Mouse (Mus musculus) kidney, embryonic 15.5 days (tissue): ENCODE results near the gene Smad1. TPM values are rescaled to one million over a fixed set of nuclear protein-coding genes. Genes with fewer than 3 reads are reported as not detected.
A peak's percentile ranks its signal among the peaks of the same experiment; 100 is the strongest.
"Not testable (repeated sequence)": the region's sequence is repeated elsewhere in the genome, so short reads cannot be mapped to it uniquely, and the experiment has no call there.

Experiments used
- ATAC-seq: fragments of 200-750 bp; cut with Nextera tagmentation; replicated peaks from 2 replicates; pipeline ENCODE4 v1.8.0; 2017; ENCODE audit warnings: moderate TSS enrichment; ENCODE audit not compliant: low FRiP score
- H3K27ac ChIP-seq: fragments of 300-500 bp; sonication (generic); 2 replicates; pipeline ENCODE4 v1.5.1; 2015; ENCODE audit warnings: mild to moderate bottlenecking, inconsistent platforms
- H3K27me3 ChIP-seq: fragments of 300-500 bp; sonication (generic); 2 replicates; pipeline ENCODE4 v1.6.1; 2015; ENCODE audit warnings: inconsistent platforms
- H3K36me3 ChIP-seq: fragments of 300-500 bp; sonication (generic); 2 replicates; pipeline ENCODE4 v1.6.1; 2015; ENCODE audit warnings: inconsistent platforms
- H3K4me1 ChIP-seq: fragments of 300-500 bp; sonication (generic); 2 replicates; pipeline ENCODE4 v1.6.1; 2015; ENCODE audit warnings: inconsistent platforms
- H3K4me2 ChIP-seq: fragments of 300-500 bp; sonication (generic); 2 replicates; pipeline ENCODE4 v1.6.1; 2015; ENCODE audit warnings: moderate library complexity, mild to moderate bottlenecking, inconsistent platforms
- H3K4me3 ChIP-seq: fragments of 300-500 bp; sonication (generic); replicated peaks from 2 replicates; pipeline ENCODE4 v1.5.1; 2015; ENCODE audit warnings: mild to moderate bottlenecking, inconsistent platforms
- H3K9ac ChIP-seq: fragments of 300-500 bp; sonication (generic); 2 replicates; pipeline ENCODE4 v1.6.1; 2015; ENCODE audit warnings: mild to moderate bottlenecking, inconsistent platforms
- H3K9me3 ChIP-seq: fragments of 300-500 bp; sonication (generic); replicated peaks from 2 replicates; pipeline ENCODE4 v1.6.1; 2016; ENCODE audit warnings: inconsistent platforms
- WGBS: fragments of 180-500 bp; shearing (Covaris S2); methylation state at CpG from one replicate; pipeline ENCODE4 v1.1.7; 2015; ENCODE audit warnings: mixed read lengths; 5-methylcytosine and 5-hydroxymethylcytosine counted together
- polyA plus RNA-seq: library from polyadenylated mRNA; unstranded; fragments of >200 nt; fragmentation: Nextera tagmentation; extraction: Ambion mirVana; gene quantifications from 2 replicates; pipeline ENCODE4 v1.2.1, GENCODE M21; 2015

The Smad1 gene
- 40.0 and 41.0 TPM in 2 replicates for polyA plus RNA-seq

- H3K27me3 ChIP-seq: no peaks in the 10 kb centered on the region
- peak within 1 kb of the TSS; percentile 96 for H3K27ac ChIP-seq
- under 1% methylated on average over 59 of the region's 80 CpGs for WGBS
- H3K9me3 ChIP-seq: no peaks in the 10 kb centered on the region
- peak; percentile 93 for ATAC-seq
- H3K36me3 ChIP-seq: no peaks in the 10 kb centered on the region; the same call in 1 of the 2 replicates
- H3K4me2 ChIP-seq: peak within 1 kb of the TSS; percentile 69
- H3K4me1 ChIP-seq: peaks cover 24% of the 10 kb centered on the region
- peak within 1 kb of the TSS; percentile 91 for H3K4me3 ChIP-seq
- H3K9ac ChIP-seq: peak within 1 kb of the TSS; percentile 96
These were observed at the start of gene Smad1 for GRCm38 (mm10) chr8:79398994-79399650. TSS of gene Smad1 (minus strand) at chr8:79399518.

GRCm38 (mm10) chr8:79447260-79447853 lies 48.0 kb upstream of the Smad1 start:
- 78% methylated on average over 10 of the region's 10 CpGs for WGBS
- Histone ChIP-seq H3K27me3 (no peaks in the 10 kb centered on the region), H3K4me3 (no peak overlapping the region), H3K9ac (no peak overlapping the region), H3K27ac (no peak overlapping the region), H3K4me1 (no peaks in the 10 kb centered on the region), H3K4me2 (no peak overlapping the region), H3K9me3 (no peaks in the 10 kb centered on the region), H3K36me3 (no peaks in the 10 kb centered on the region)
- no peak for ATAC-seq

GRCm38 (mm10) chr8:79443460-79444098 lies 44.3 kb upstream of the Smad1 start:
- no peak for ATAC-seq

GRCm38 (mm10) chr8:79433953-79434500 lies 34.7 kb upstream of the Smad1 start:
- H3K9me3 ChIP-seq: no peaks in the 10 kb centered on the region
- H3K4me2 ChIP-seq: no peak overlapping the region
- no peaks in the 10 kb centered on the region for H3K4me1 ChIP-seq
- H3K36me3 ChIP-seq: no peaks in the 10 kb centered on the region
- H3K4me3 ChIP-seq: no peak overlapping the region
- 59% methylated on average over 4 of the region's 4 CpGs for WGBS
- no peaks in the 10 kb centered on the region for H3K27me3 ChIP-seq
- ATAC-seq: no peak
- H3K27ac ChIP-seq: no peak overlapping the region
- no peak overlapping the region for H3K9ac ChIP-seq

More at GRCm38 (mm10) chr8:79443460-79444098, 44.3 kb upstream of the Smad1 start:
- no peak overlapping the region for H3K9ac ChIP-seq
- H3K4me2 ChIP-seq: no peak overlapping the region
- no peak overlapping the region for H3K4me3 ChIP-seq
- H3K4me1 ChIP-seq: no peaks in the 10 kb centered on the region
- no peak overlapping the region for H3K27ac ChIP-seq
- no peaks in the 10 kb centered on the region for H3K27me3 ChIP-seq
- no peaks in the 10 kb centered on the region for H3K9me3 ChIP-seq
- H3K36me3 ChIP-seq: no peaks in the 10 kb centered on the region
- 87% methylated on average over 14 of the region's 14 CpGs for WGBS

GRCm38 (mm10) chr8:79414907-79415306 lies 15.6 kb upstream of the Smad1 start:
- Histone ChIP-seq H3K27me3 (no peaks in the 10 kb centered on the region), H3K4me1 (0 out of 2 replicates have a peak, but pooled peaks cover 3% of the 10 kb centered on the region), H3K4me3 (no peak overlapping the region), H3K36me3 (no peaks in the 10 kb centered on the region), H3K4me2 (no peak overlapping the region), H3K27ac (no peak overlapping the region), H3K9ac (no peak overlapping the region), H3K9me3 (no peaks in the 10 kb centered on the region)
- no peak for ATAC-seq
- 67% methylated on average over 5 of the region's 5 CpGs for WGBS

GRCm38 (mm10) chr8:79410501-79410900 lies 11.2 kb upstream of the Smad1 start:
- H3K4me2 ChIP-seq: no peak overlapping the region
- H3K9me3 ChIP-seq: no peaks in the 10 kb centered on the region
- no peaks in the 10 kb centered on the region for H3K27me3 ChIP-seq
- H3K4me1 ChIP-seq: 0 out of 2 replicates have a peak, but pooled peaks cover 3% of the 10 kb centered on the region
- H3K9ac ChIP-seq: no peak overlapping the region
- no peaks in the 10 kb centered on the region for H3K36me3 ChIP-seq
- no peak overlapping the region for H3K27ac ChIP-seq
- WGBS: 79% methylated on average over 1 of the region's 1 CpGs
- H3K4me3 ChIP-seq: no peak overlapping the region
- no peak for ATAC-seq

- not testable (repeated sequence) for H3K36me3 ChIP-seq, ATAC-seq, H3K9me3 ChIP-seq, H3K27ac ChIP-seq, H3K4me1 ChIP-seq, H3K4me3 ChIP-seq, H3K27me3 ChIP-seq, H3K9ac ChIP-seq, H3K4me2 ChIP-seq
- WGBS: 77% methylated on average over 1 of the region's 1 CpGs
These were observed 8.0 kb upstream of the Smad1 start for GRCm38 (mm10) chr8:79407356-79407755.

- peak; percentile 74 for ATAC-seq
- Histone ChIP-seq H3K27ac (peak overlapping the region; percentile 73), H3K4me3 (no peak overlapping the region), H3K9me3 (no peaks in the 10 kb centered on the region), H3K4me2 (no peak overlapping the region), H3K27me3 (no peaks in the 10 kb centered on the region), H3K36me3 (no peaks in the 10 kb centered on the region), H3K9ac (no peak overlapping the region), H3K4me1 (0 out of 2 replicates have a peak, but pooled peaks cover 4% of the 10 kb centered on the region)
- WGBS: 51% methylated on average over 6 of the region's 6 CpGs
These were observed 5.7 kb upstream of the Smad1 start for GRCm38 (mm10) chr8:79404895-79405557.

GRCm38 (mm10) chr8:79400671-79401070 lies 1.4 kb upstream of the Smad1 start:
- Histone ChIP-seq H3K36me3 (no peaks in the 10 kb centered on the region; the same call in 1 of the 2 replicates), H3K4me3 (no peak overlapping the region), H3K9ac (no peak overlapping the region), H3K27ac (no peak overlapping the region), H3K27me3 (no peaks in the 10 kb centered on the region), H3K4me1 (peaks cover 26% of the 10 kb centered on the region), H3K4me2 (no peak overlapping the region), H3K9me3 (no peaks in the 10 kb centered on the region)
- ATAC-seq: no peak
- WGBS: 84% methylated on average over 2 of the region's 2 CpGs

GRCm38 (mm10) chr8:79398251-79398981 lies 902 bp downstream of the Smad1 start:
- ATAC-seq: peak; percentile 55
- Histone ChIP-seq H3K4me1 (peaks cover 30% of the 10 kb centered on the region), H3K9me3 (no peaks in the 10 kb centered on the region), H3K4me3 (peak overlapping the region; percentile 91), H3K27ac (peak overlapping the region; percentile 96), H3K36me3 (no peaks in the 10 kb centered on the region; the same call in 1 of the 2 replicates), H3K9ac (peak overlapping the region; percentile 96), H3K4me2 (peak overlapping the region; percentile 69), H3K27me3 (no peaks in the 10 kb centered on the region)
- WGBS: under 1% methylated on average over 63 of the region's 68 CpGs

GRCm38 (mm10) chr8:79397705-79398250 lies 1.5 kb downstream of the Smad1 start:
- peak overlapping the region; percentile 91 for H3K4me3 ChIP-seq
- peaks cover 30% of the 10 kb centered on the region for H3K4me1 ChIP-seq
- ATAC-seq: no peak
- WGBS: 10% methylated on average over 7 of the region's 7 CpGs
- peak overlapping the region; percentile 96 for H3K9ac ChIP-seq
- H3K4me2 ChIP-seq: peak overlapping the region; percentile 69
- no peaks in the 10 kb centered on the region for H3K27me3 ChIP-seq
- H3K27ac ChIP-seq: peak overlapping the region; percentile 96
- H3K36me3 ChIP-seq: no peaks in the 10 kb centered on the region; the same call in 1 of the 2 replicates
- H3K9me3 ChIP-seq: no peaks in the 10 kb centered on the region
